Mouse (Mus musculus) embryonic fibroblast, embryonic 13.5 days (primary cell): ENCODE measurements around the gene Palmd. TPM values are rescaled to one million over a fixed set of nuclear protein-coding genes. Genes with fewer than 3 reads are reported as not detected.

ENCODE experiments used
- H3K27ac ChIP-seq: 2 replicates; pipeline ENCODE4 v1.5.1; 2012; ENCODE audit warnings: low read length, control low read depth, inconsistent platforms; ENCODE audit not compliant: insufficient read depth
- H3K4me1 ChIP-seq: 2 replicates; pipeline ENCODE4 v1.6.1; 2011; ENCODE audit warnings: low read length; ENCODE audit not compliant: control insufficient read depth, insufficient read depth
- H3K4me3 ChIP-seq: 2 replicates; pipeline ENCODE4 v1.5.1; 2011; ENCODE audit warnings: mild to moderate bottlenecking, control low read depth, low read length; ENCODE audit not compliant: insufficient read depth
- CTCF ChIP-seq: IDR thresholded peaks from 2 replicates; pipeline ENCODE4 v1.5.1; 2011; ENCODE audit warnings: mild to moderate bottlenecking, control low read depth, low read length, moderate library complexity, borderline replicate concordance; ENCODE audit not compliant: insufficient read depth
- POLR2A ChIP-seq: IDR thresholded peaks from 2 replicates; pipeline ENCODE4 v1.6.1; 2011; ENCODE audit warnings: low read depth, mild to moderate bottlenecking, control low read depth, low read length, moderate library complexity
- polyA plus RNA-seq: library from polyadenylated mRNA; stranded (reverse); fragments of >200 nt; gene quantifications from 2 replicates; pipeline ENCODE4 v1.2.4, GENCODE M21; 2011; ENCODE audit warnings: low read depth; ENCODE audit not compliant: missing spikeins, insufficient read length

The Palmd gene
- polyA plus RNA-seq, 1 experiment: 6.6 TPM

- Histone ChIP-seq H3K4me3 (no peak overlapping the region), H3K4me1 (no peaks in the 10 kb centered on the region), H3K27ac (no peak overlapping the region)
- no peak for TF ChIP-seq POLR2A
- no peak for TF ChIP-seq CTCF
Measured at GRCm38 (mm10) chr3:116961354-116962142, 7.2 kb downstream of the Palmd start.

DNA sequence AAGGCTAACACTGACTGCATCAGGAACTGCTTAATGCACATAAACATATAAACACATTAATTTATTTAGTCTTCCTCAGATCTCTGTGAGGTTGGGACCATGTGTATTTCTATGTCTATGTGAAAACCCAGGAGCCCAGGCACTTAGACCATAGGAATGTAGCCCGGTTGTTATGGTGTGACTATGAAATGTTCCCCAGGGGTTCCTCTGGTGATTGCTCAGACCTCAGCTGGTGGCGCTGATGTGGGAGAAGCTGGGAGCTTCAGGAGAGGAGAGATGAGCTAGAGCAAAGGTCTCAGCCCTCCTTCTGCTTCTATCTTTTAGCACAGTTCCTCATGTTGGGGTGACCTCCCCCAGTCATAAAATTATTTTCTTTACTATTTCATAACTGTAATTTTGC is 8.4 kb downstream of the Palmd start:
- H3K4me3 ChIP-seq: no peak overlapping the region
- H3K4me1 ChIP-seq: no peaks in the 10 kb centered on the region
- no peak for TF ChIP-seq POLR2A
- no peak for TF ChIP-seq CTCF
- H3K27ac ChIP-seq: no peak overlapping the region

GRCm38 (mm10) chr3:116955061-116955460 is 13.7 kb downstream of the Palmd start:
- Histone ChIP-seq H3K4me1 (peaks cover 3% of the 10 kb centered on the region), H3K4me3 (no peak overlapping the region), H3K27ac (no peak overlapping the region)
- TF ChIP-seq POLR2A: no peak
- no peak for TF ChIP-seq CTCF

GRCm38 (mm10) chr3:116953366-116953765 is 15.4 kb downstream of the Palmd start:
- H3K4me1 ChIP-seq: peaks cover 3% of the 10 kb centered on the region
- no peak overlapping the region for H3K4me3 ChIP-seq
- TF ChIP-seq CTCF: no peak
- no peak for TF ChIP-seq POLR2A
- no peak overlapping the region for H3K27ac ChIP-seq

- no peak for TF ChIP-seq CTCF
- no peak for TF ChIP-seq POLR2A
- peaks cover 3% of the 10 kb centered on the region for H3K4me1 ChIP-seq
- no peak overlapping the region for H3K4me3 ChIP-seq
- H3K27ac ChIP-seq: no peak overlapping the region
Measured at GRCm38 (mm10) chr3:116952242-116952899, 16.4 kb downstream of the Palmd start.

- peaks cover 3% of the 10 kb centered on the region for H3K4me1 ChIP-seq
- H3K4me3 ChIP-seq: no peak overlapping the region
- no peak for TF ChIP-seq CTCF
- no peak for TF ChIP-seq POLR2A
- peak overlapping the region; percentile 64 for H3K27ac ChIP-seq
Measured at GRCm38 (mm10) chr3:116951489-116951888, 17.3 kb downstream of the Palmd start.

GRCm38 (mm10) chr3:116950665-116951115 is 18.1 kb downstream of the Palmd start:
- no peak for TF ChIP-seq CTCF
- no peak for TF ChIP-seq POLR2A
- Histone ChIP-seq H3K27ac (peak overlapping the region; percentile 88), H3K4me1 (peaks cover 3% of the 10 kb centered on the region), H3K4me3 (no peak overlapping the region)

GRCm38 (mm10) chr3:116946476-116946875 is 22.3 kb downstream of the Palmd start:
- H3K4me1 ChIP-seq: peaks cover 3% of the 10 kb centered on the region
- no peak overlapping the region for H3K27ac ChIP-seq
- H3K4me3 ChIP-seq: no peak overlapping the region
- TF ChIP-seq CTCF: no peak
- TF ChIP-seq POLR2A: no peak

DNA sequence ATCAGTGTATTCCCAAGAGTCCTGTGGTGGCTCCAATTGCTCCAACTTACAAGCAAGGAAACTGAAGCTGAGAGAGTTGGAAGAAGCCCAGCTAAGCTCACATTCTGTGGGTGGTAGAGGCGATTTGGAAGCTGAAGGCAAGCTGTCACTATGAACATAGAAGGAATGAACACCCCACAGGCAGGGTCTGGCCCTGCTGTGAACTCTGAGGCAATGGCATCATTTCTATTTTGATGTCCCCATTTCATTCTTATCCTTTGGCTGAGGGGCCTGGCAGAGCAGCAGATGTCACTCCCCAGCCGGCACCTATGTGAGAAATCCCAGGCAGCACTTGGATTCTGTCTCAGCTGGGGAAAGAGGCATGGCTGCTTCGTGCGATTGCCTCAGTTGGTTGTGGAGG is 25.4 kb downstream of the Palmd start:
- no peak for TF ChIP-seq POLR2A
- TF ChIP-seq CTCF: no peak
- Histone ChIP-seq H3K4me3 (no peak overlapping the region), H3K27ac (no peak overlapping the region), H3K4me1 (no peaks in the 10 kb centered on the region; the same call in 1 of the 2 replicates)

GRCm38 (mm10) chr3:116942751-116943150 is 26.0 kb downstream of the Palmd start:
- TF ChIP-seq CTCF (no peak), POLR2A (no peak)
- no peak overlapping the region for H3K27ac ChIP-seq
- H3K4me3 ChIP-seq: no peak overlapping the region
- H3K4me1 ChIP-seq: no peaks in the 10 kb centered on the region; the same call in 1 of the 2 replicates
